Mouse (Mus musculus) midbrain, embryonic 11.5 days (tissue): ENCODE data around the gene Wdr90. TPM values are rescaled to one million over a fixed set of nuclear protein-coding genes. Genes with fewer than 3 reads are reported as not detected.
"Not testable (repeated sequence)": the region's sequence is repeated elsewhere in the genome, so short reads cannot be mapped to it uniquely, and the experiment has no call there.

Source experiments
- ATAC-seq: fragments of 200-750 bp; cut with Nextera tagmentation; 2 replicates; pipeline ENCODE4 v1.8.0; 2017; ENCODE audit warnings: moderate TSS enrichment, moderate library complexity; ENCODE audit not compliant: low FRiP score
- DNase-seq: peaks from one replicate; pipeline ENCODE4 v3.0.0; 2015; ENCODE audit warnings: low spot score; ENCODE audit errors: missing footprints
- H3K27ac ChIP-seq: fragments of 300-500 bp; sonication (generic); 2 replicates; pipeline ENCODE4 v1.5.1; 2014; ENCODE audit warnings: low read depth, low read length
- H3K27me3 ChIP-seq: fragments of 300-500 bp; sonication (generic); 2 replicates; pipeline ENCODE4 v1.6.1; 2014; ENCODE audit warnings: mild to moderate bottlenecking, low read length, moderate library complexity, mixed read lengths; ENCODE audit not compliant: control insufficient read depth, insufficient read depth
- H3K36me3 ChIP-seq: fragments of 300-500 bp; sonication (generic); 2 replicates; pipeline ENCODE4 v1.6.1; 2014; ENCODE audit warnings: mild to moderate bottlenecking, low read length, moderate library complexity, mixed read lengths; ENCODE audit not compliant: control insufficient read depth, insufficient read depth
- H3K4me1 ChIP-seq: fragments of 300-500 bp; sonication (generic); 2 replicates; pipeline ENCODE4 v1.6.1; 2014; ENCODE audit warnings: low read length; ENCODE audit not compliant: control insufficient read depth, insufficient read depth
- H3K4me2 ChIP-seq: fragments of 300-500 bp; sonication (generic); 2 replicates; pipeline ENCODE4 v1.6.1; 2014; ENCODE audit warnings: mild to moderate bottlenecking, moderate library complexity
- H3K4me3 ChIP-seq: fragments of 300-500 bp; sonication (generic); 2 replicates; pipeline ENCODE4 v1.5.1; 2014; ENCODE audit warnings: low read depth, low read length
- H3K9ac ChIP-seq: fragments of 300-500 bp; sonication (generic); 2 replicates; pipeline ENCODE4 v1.6.1; 2014; ENCODE audit warnings: low read length
- H3K9me3 ChIP-seq: fragments of 300-500 bp; sonication (generic); 2 replicates; pipeline ENCODE4 v1.6.1; 2016; ENCODE audit warnings: low read length; ENCODE audit not compliant: control insufficient read depth
- WGBS: fragments of 180-500 bp; shearing (Covaris S2); extraction: QIAGEN DNeasy Blood & Tissue Kit; methylation state at CpG from one replicate; pipeline ENCODE4 v1.1.7; 2014; 5-methylcytosine and 5-hydroxymethylcytosine counted together
- polyA plus RNA-seq: library from polyadenylated mRNA; unstranded; fragments of >200 nt; fragmentation: Nextera tagmentation; extraction: Ambion mirVana; gene quantifications from 2 replicates; pipeline ENCODE4 v1.2.1, GENCODE M21; 2014

The Wdr90 gene
- polyA plus RNA-seq, 1 experiment from 2014 or later: 17.8 TPM

DNA sequence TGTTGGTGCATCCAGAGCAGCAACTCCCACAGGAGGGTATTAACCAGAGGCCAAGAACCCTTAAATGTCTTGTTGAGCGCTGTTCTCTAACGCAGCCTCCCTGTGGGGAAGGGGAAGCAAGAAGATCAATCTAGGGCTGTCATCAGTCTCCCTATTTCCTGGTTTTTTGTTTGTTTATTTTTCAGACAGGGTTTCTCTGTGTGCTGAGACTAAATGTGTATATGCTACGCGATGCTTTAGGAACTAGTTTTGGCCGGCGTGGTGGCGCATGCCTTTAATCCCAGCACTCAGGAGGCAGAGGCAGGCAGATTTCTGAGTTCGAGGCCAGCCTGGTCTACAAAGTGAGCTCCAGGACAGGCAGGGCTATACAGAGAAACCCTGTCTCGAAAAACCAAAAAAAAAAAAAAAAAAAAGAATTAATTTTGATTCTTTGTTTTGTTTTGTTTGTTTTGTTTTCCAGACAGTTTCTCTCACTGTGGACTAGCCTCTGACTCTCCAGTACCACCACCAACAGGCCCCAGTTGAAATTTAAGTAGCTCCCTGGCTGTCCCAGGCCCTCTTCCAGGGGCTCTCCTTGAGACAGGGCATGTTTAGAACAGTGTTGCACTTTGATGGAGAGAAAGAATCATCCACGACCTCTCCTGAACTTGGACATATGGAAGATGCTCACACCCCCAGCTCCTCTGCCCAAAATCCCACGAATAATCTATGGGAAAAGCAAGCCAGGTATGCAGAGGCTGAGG lies 12.3 kb upstream of the Wdr90 start:
- Histone ChIP-seq H3K4me2 (peak overlapping the region; percentile 90), H3K27ac (no peak overlapping the region), H3K9ac (peak overlapping the region; percentile 57; the same call in 1 of the 2 replicates), H3K27me3 (no peaks in the 10 kb centered on the region), H3K4me3 (peak overlapping the region; percentile 80; the same call in 1 of the 2 replicates), H3K9me3 (no peaks in the 10 kb centered on the region), H3K4me1 (peaks cover 18% of the 10 kb centered on the region), H3K36me3 (no peaks in the 10 kb centered on the region)
- DNase-seq (no peak), ATAC-seq (no peak)
- 83% methylated on average over 11 of the region's 11 CpGs for WGBS

- Histone ChIP-seq H3K4me3 (no peak overlapping the region), H3K4me1 (peaks cover 23% of the 10 kb centered on the region), H3K9ac (no peak overlapping the region), H3K9me3 (no peaks in the 10 kb centered on the region), H3K4me2 (no peak overlapping the region), H3K36me3 (no peaks in the 10 kb centered on the region), H3K27me3 (no peaks in the 10 kb centered on the region), H3K27ac (no peak overlapping the region)
- DNase-seq (no peak), ATAC-seq (no peak)
- 87% methylated on average over 3 of the region's 3 CpGs for WGBS
Observed at GRCm38 (mm10) chr17:25872676-25873075, 11.4 kb upstream of the Wdr90 start.

- H3K4me3 ChIP-seq, H3K9ac ChIP-seq, H3K4me2 ChIP-seq, H3K27me3 ChIP-seq, ATAC-seq, H3K9me3 ChIP-seq, H3K36me3 ChIP-seq, DNase-seq, H3K27ac ChIP-seq: not testable (repeated sequence)
- peaks cover 22% of the 10 kb centered on the region for H3K4me1 ChIP-seq
Observed at GRCm38 (mm10) chr17:25871566-25871965, 10.3 kb upstream of the Wdr90 start.

DNA sequence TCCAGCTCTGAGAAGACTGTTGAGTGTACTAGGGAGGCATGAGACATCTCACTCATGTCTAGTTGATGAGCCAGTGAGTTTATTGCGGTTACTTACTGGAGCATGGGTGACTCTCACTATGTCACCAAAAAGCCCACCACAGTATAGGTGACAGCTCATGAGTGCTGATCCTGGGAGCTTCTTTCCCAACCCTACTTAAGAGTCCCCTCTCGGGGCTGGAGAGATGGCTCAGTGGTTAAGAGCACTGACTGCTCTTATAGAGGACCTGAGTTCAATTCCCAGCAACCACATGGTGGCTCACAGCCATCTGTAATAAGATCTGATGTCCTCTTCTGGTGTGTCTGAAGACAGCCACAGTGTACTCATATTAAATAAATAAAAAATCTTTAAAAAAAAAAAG lies 8.7 kb upstream of the Wdr90 start:
- WGBS: 83% methylated on average over 2 of the region's 2 CpGs
- DNase-seq (no peak), ATAC-seq (no peak)
- Histone ChIP-seq H3K9ac (no peak overlapping the region), H3K27me3 (no peaks in the 10 kb centered on the region), H3K36me3 (no peaks in the 10 kb centered on the region), H3K27ac (no peak overlapping the region), H3K4me1 (peaks cover 14% of the 10 kb centered on the region), H3K4me3 (no peak overlapping the region), H3K4me2 (no peak overlapping the region), H3K9me3 (no peaks in the 10 kb centered on the region)

GRCm38 (mm10) chr17:25869498-25869897 lies 8.2 kb upstream of the Wdr90 start:
- no peaks in the 10 kb centered on the region for H3K36me3 ChIP-seq
- H3K4me2 ChIP-seq: no peak overlapping the region
- no peak overlapping the region for H3K27ac ChIP-seq
- H3K27me3 ChIP-seq: no peaks in the 10 kb centered on the region
- H3K9ac ChIP-seq: no peak overlapping the region
- peak; percentile 78 for DNase-seq
- 77% methylated on average over 8 of the region's 8 CpGs for WGBS
- peaks cover 14% of the 10 kb centered on the region for H3K4me1 ChIP-seq
- no peak overlapping the region for H3K4me3 ChIP-seq
- no peaks in the 10 kb centered on the region for H3K9me3 ChIP-seq
- no peak for ATAC-seq

- Histone ChIP-seq H3K9ac (peak within 1 kb of the TSS; percentile 64), H3K4me2 (peak within 1 kb of the TSS; percentile 98), H3K4me1 (peaks cover 9% of the 10 kb centered on the region), H3K27me3 (no peaks in the 10 kb centered on the region), H3K9me3 (no peaks in the 10 kb centered on the region), H3K36me3 (no peaks in the 10 kb centered on the region), H3K27ac (no peak within 1 kb of the TSS), H3K4me3 (peak within 1 kb of the TSS; percentile 81)
- under 1% methylated on average over 24 of the region's 24 CpGs for WGBS
- ATAC-seq: peak; percentile 84
- peak; percentile 95 for DNase-seq
Observed at GRCm38 (mm10) chr17:25868601-25869191, 7.4 kb upstream of the Wdr90 start, which contains the start of gene Mcrip2. Gene Mcrip2 (minus strand): TSS chr17:25868764.

GRCm38 (mm10) chr17:25867836-25868600 lies 6.7 kb upstream of the Wdr90 start:
- no peak overlapping the region for H3K27ac ChIP-seq
- H3K4me3 ChIP-seq: peak overlapping the region; percentile 81
- H3K27me3 ChIP-seq: no peaks in the 10 kb centered on the region
- 1% methylated on average over 42 of the region's 42 CpGs for WGBS
- peak overlapping the region; percentile 64 for H3K9ac ChIP-seq
- peaks cover 9% of the 10 kb centered on the region for H3K4me1 ChIP-seq
- DNase-seq (peak; percentile 91), ATAC-seq (peak; percentile 66)
- H3K36me3 ChIP-seq: no peaks in the 10 kb centered on the region
- peak overlapping the region; percentile 98 for H3K4me2 ChIP-seq
- H3K9me3 ChIP-seq: no peaks in the 10 kb centered on the region

- WGBS: 17% methylated on average over 7 of the region's 7 CpGs
- Histone ChIP-seq H3K27ac (no peak overlapping the region), H3K4me3 (peak overlapping the region; percentile 81; the same call in 1 of the 2 replicates), H3K4me1 (peaks cover 9% of the 10 kb centered on the region), H3K9ac (no peak overlapping the region), H3K9me3 (no peaks in the 10 kb centered on the region), H3K4me2 (peak overlapping the region; percentile 98), H3K27me3 (no peaks in the 10 kb centered on the region), H3K36me3 (no peaks in the 10 kb centered on the region)
- no peak for DNase-seq
- ATAC-seq: no peak
Observed at GRCm38 (mm10) chr17:25867509-25867835, 6.2 kb upstream of the Wdr90 start.

GRCm38 (mm10) chr17:25866172-25866571 lies 4.9 kb upstream of the Wdr90 start:
- Histone ChIP-seq H3K4me3 (no peak overlapping the region), H3K36me3 (no peaks in the 10 kb centered on the region), H3K9me3 (no peaks in the 10 kb centered on the region), H3K4me1 (peaks cover 15% of the 10 kb centered on the region), H3K9ac (no peak overlapping the region), H3K4me2 (no peak overlapping the region), H3K27me3 (no peaks in the 10 kb centered on the region), H3K27ac (no peak overlapping the region)
- 89% methylated on average over 3 of the region's 3 CpGs for WGBS
- DNase-seq: no peak
- ATAC-seq: no peak
